Mouse (Mus musculus) kidney, postnatal 14 days (tissue): ENCODE results near the gene 4931429L15Rik.

ENCODE experiments used
- DNase-seq: peaks from one replicate; pipeline ENCODE4 v3.0.0; 2022; ENCODE audit warnings: mixed read lengths

4931429L15Rik gene

GRCm38 (mm10) chr9:46257546-46257945 is 62.2 kb downstream of the 4931429L15Rik start:
- no peak for DNase-seq

GRCm38 (mm10) chr9:46256658-46257385 is 63.0 kb downstream of the 4931429L15Rik start:
- DNase-seq, result no peak

- DNase-seq, result no peak
Measured at GRCm38 (mm10) chr9:46256177-46256576, 63.6 kb downstream of the 4931429L15Rik start.
